Mouse (Mus musculus) embryonic fibroblast, embryonic 13.5 days (primary cell): ENCODE data around the gene Map4k3.

Experiments used
- CTCF ChIP-seq: IDR thresholded peaks from 2 replicates; pipeline ENCODE4 v1.5.1; 2011; ENCODE audit warnings: mild to moderate bottlenecking, control low read depth, low read length, moderate library complexity, borderline replicate concordance; ENCODE audit not compliant: insufficient read depth
- POLR2A ChIP-seq: IDR thresholded peaks from 2 replicates; pipeline ENCODE4 v1.6.1; 2011; ENCODE audit warnings: low read depth, mild to moderate bottlenecking, control low read depth, low read length, moderate library complexity

- TF ChIP-seq CTCF (no peak), POLR2A (no peak)
These were observed 148.4 kb downstream of the Map4k3 start for GRCm38 (mm10) chr17:80579901-80580300.
